ENCODE assay signal across 18 mouse cellular contexts in genomic region chr11:83843534-83843933, GRCm38 (mm10). TPM values are rescaled to one million over a fixed set of nuclear protein-coding genes. Genes with fewer than 3 reads are reported as not detected.
DNase-seq lines count a peak whose midpoint lies in the region.
"Had no signal": no experiment of that assay in that cellular context is flagged by ENCODE, and none has a peak within 500 bp of the region (broad histone marks: within the 10 kb centered on the region; RNA-seq: fewer than 3 reads in every experiment).

No protein-coding gene starts in this region.

- H3K9me3 ChIP-seq in midbrain, embryonic 10.5 days (replicated peaks) = no peaks in the 10 kb centered on the region
- H3K9me3 ChIP-seq: forebrain, embryonic 12.5 days; heart, embryonic 12.5 days; limb, embryonic 13.5 days; midbrain, embryonic 13.5 days; stomach, embryonic 15.5 days had no signal

- peak; percentile 4 for DNase-seq in adrenal gland, adult 2 months
- no peak for DNase-seq in adrenal gland, postnatal 14 days
- DNase-seq in 3134 (ENCODE audit: extremely low read depth, insufficient read length, low spot score) = peak; percentile 66
- peak; percentile 79 for DNase-seq in kidney, adult 9 months
- DNase-seq in lung, postnatal 25 days (ENCODE audit: low spot score) = peak; percentile 16
- no peak for DNase-seq in thymus, postnatal 36 days
- no peak for DNase-seq in midbrain, embryonic 10.5 days (ENCODE audit: low spot score)
- DNase-seq in embryo, embryonic 10.5 days (ENCODE audit: low spot score) = no peak
- DNase-seq: cerebellum, adult 9-11 months; embryo, embryonic 11 days; heart, postnatal 36 days had no signal

- no peaks in the 10 kb centered on the region for H3K36me3 ChIP-seq in midbrain, embryonic 10.5 days
- H3K36me3 ChIP-seq: forebrain, embryonic 12.5 days; heart, embryonic 12.5 days; limb, embryonic 13.5 days; midbrain, embryonic 13.5 days; stomach, embryonic 15.5 days had no signal

- H3K27ac ChIP-seq in midbrain, embryonic 10.5 days (replicated peaks) = no peak overlapping the region
- H3K27ac ChIP-seq: forebrain, embryonic 12.5 days; limb, embryonic 13.5 days; liver, embryonic 14.5 days; midbrain, embryonic 13.5 days; stomach, embryonic 15.5 days had no signal

- H3K4me3 ChIP-seq in midbrain, embryonic 10.5 days = no peak overlapping the region
- H3K4me3 ChIP-seq: forebrain, embryonic 12.5 days; heart, embryonic 12.5 days; limb, embryonic 13.5 days; midbrain, embryonic 13.5 days; stomach, embryonic 15.5 days had no signal

- no peaks in the 10 kb centered on the region for H3K4me1 ChIP-seq in midbrain, embryonic 10.5 days
- H3K4me1 ChIP-seq: forebrain, embryonic 12.5 days; heart, embryonic 12.5 days; limb, embryonic 13.5 days; midbrain, embryonic 13.5 days; stomach, embryonic 15.5 days had no signal

- H3K27me3 ChIP-seq in midbrain, embryonic 10.5 days (ENCODE audit: low read depth, poor library complexity, severe bottlenecking) = peaks cover 24% of the 10 kb centered on the region
- H3K27me3 ChIP-seq: stomach, embryonic 15.5 days had no signal

- whole genome bisulfite sequencing in midbrain, embryonic 10.5 days = 96% methylated on average over 6 of the region's 6 CpGs

RNA-seq across cellular contexts. Expression of gene Hnf1b, which starts 6.3 kb away (rescaled TPM):
- not detected for total RNA-seq in adrenal gland, adult 2 months (2021)
- polyA plus RNA-seq in adrenal gland, adult 2 months (2012; rRNA removed) = 0.26 and 0.53 TPM in 2 replicates
- 1.8 TPM in 1 of 2 replicates, not detected in the other for total RNA-seq in adrenal gland, postnatal 14 days (2021)
- not detected in 2 replicates for polyA plus RNA-seq in midbrain, embryonic 10.5 days (2016; fragmentation: Nextera tagmentation; extraction: Ambion mirVana)
- total RNA-seq: heart, postnatal 36 days had no signal
- polyA plus RNA-seq: forebrain, embryonic 12.5 days; limb, embryonic 13.5 days; midbrain, embryonic 13.5 days; thymus, postnatal 0 days had no signal

Comparison
In these comparisons a context has a peak if more than half of its experiments do, and no peak if none do; other contexts are left out.
1. DNase-seq: peak in adrenal gland, adult 2 months (single experiment), 3134 (single experiment), kidney, adult 9 months (single experiment) and lung, postnatal 25 days (single experiment); none in adrenal gland, postnatal 14 days (single experiment), thymus, postnatal 36 days (0 of 2), midbrain, embryonic 10.5 days (single experiment) and embryo, embryonic 10.5 days (single experiment).